Mouse (Mus musculus) hindbrain, embryonic 11.5 days (tissue): ENCODE measurements around the gene Wdr25. TPM values are rescaled to one million over a fixed set of nuclear protein-coding genes. Genes with fewer than 3 reads are reported as not detected.
A peak's percentile ranks its signal among the peaks of the same experiment; 100 is the strongest.

Experiments
- ATAC-seq: fragments of 200-750 bp; cut with Nextera tagmentation; 2 replicates; pipeline ENCODE4 v1.8.0; 2017; ENCODE audit warnings: mild to moderate bottlenecking, moderate TSS enrichment, moderate library complexity; ENCODE audit not compliant: low FRiP score
- DNase-seq: peaks from one replicate; pipeline ENCODE4 v3.0.0-alpha.2; 2015; ENCODE audit warnings: low spot score
- H3K27ac ChIP-seq: fragments of 300-500 bp; sonication (generic); 2 replicates; pipeline ENCODE4 v1.5.1; 2014; ENCODE audit warnings: mild to moderate bottlenecking, low read depth, low read length
- H3K27me3 ChIP-seq: fragments of 300-500 bp; sonication (generic); 2 replicates; pipeline ENCODE4 v1.6.1; 2014; ENCODE audit warnings: mild to moderate bottlenecking, low read length, moderate library complexity, mixed read lengths; ENCODE audit not compliant: control insufficient read depth, insufficient read depth
- H3K36me3 ChIP-seq: fragments of 300-500 bp; sonication (generic); 2 replicates; pipeline ENCODE4 v1.6.1; 2014; ENCODE audit warnings: mild to moderate bottlenecking, low read length, moderate library complexity, mixed read lengths; ENCODE audit not compliant: control insufficient read depth, insufficient read depth
- H3K4me1 ChIP-seq: fragments of 300-500 bp; sonication (generic); replicated peaks from 2 replicates; pipeline ENCODE4 v1.6.1; 2014; ENCODE audit warnings: low read length, mixed read lengths; ENCODE audit not compliant: control insufficient read depth, insufficient read depth
- H3K4me2 ChIP-seq: fragments of 300-500 bp; sonication (generic); replicated peaks from 2 replicates; pipeline ENCODE4 v1.6.1; 2014; ENCODE audit warnings: mild to moderate bottlenecking, low read depth, low read length
- H3K4me3 ChIP-seq: fragments of 300-500 bp; sonication (generic); 2 replicates; pipeline ENCODE4 v1.5.1; 2014; ENCODE audit warnings: low read depth, low read length
- H3K9ac ChIP-seq: fragments of 300-500 bp; sonication (generic); 2 replicates; pipeline ENCODE4 v1.6.1; 2014; ENCODE audit warnings: low read depth, low read length
- H3K9me3 ChIP-seq: fragments of 300-500 bp; sonication (generic); 2 replicates; pipeline ENCODE4 v1.6.1; 2016; ENCODE audit warnings: low read length; ENCODE audit not compliant: control insufficient read depth
- WGBS: fragments of 180-500 bp; shearing (Covaris S2); extraction: QIAGEN DNeasy Blood & Tissue Kit; methylation state at CpG from one replicate; pipeline ENCODE4 v1.1.7; 2014; 5-methylcytosine and 5-hydroxymethylcytosine counted together
- polyA plus RNA-seq: library from polyadenylated mRNA; unstranded; fragments of >200 nt; fragmentation: Nextera tagmentation; extraction: Ambion mirVana; gene quantifications from 2 replicates; pipeline ENCODE4 v1.2.1, GENCODE M21; 2014

Gene Wdr25
- polyA plus RNA-seq, 1 experiment from 2014 or later: 5.4 TPM

- H3K4me3 ChIP-seq: no peak overlapping the region
- 0 out of 2 replicates have a peak, but pooled peaks cover 6% of the 10 kb centered on the region for H3K4me1 ChIP-seq
- DNase-seq (no peak), ATAC-seq (no peak)
- H3K4me2 ChIP-seq: no peak overlapping the region
- no peaks in the 10 kb centered on the region for H3K27me3 ChIP-seq
- H3K9ac ChIP-seq: no peak overlapping the region
- no peaks in the 10 kb centered on the region for H3K9me3 ChIP-seq
- no peak overlapping the region for H3K27ac ChIP-seq
- 41% methylated on average over 2 of the region's 3 CpGs for WGBS
- H3K36me3 ChIP-seq: no peaks in the 10 kb centered on the region
Observed at GRCm38 (mm10) chr12:108932113-108932512, 38.7 kb downstream of the Wdr25 start.

GRCm38 (mm10) chr12:108934231-108934630, 40.8 kb downstream of the Wdr25 start:
- Histone ChIP-seq H3K9me3 (no peaks in the 10 kb centered on the region), H3K9ac (no peak overlapping the region), H3K4me3 (no peak overlapping the region), H3K27me3 (no peaks in the 10 kb centered on the region), H3K4me2 (no peak overlapping the region), H3K27ac (no peak overlapping the region), H3K36me3 (no peaks in the 10 kb centered on the region), H3K4me1 (0 out of 2 replicates have a peak, but pooled peaks cover 2% of the 10 kb centered on the region)
- DNase-seq: no peak
- ATAC-seq: no peak
- 78% methylated on average over 6 of the region's 6 CpGs for WGBS

- Histone ChIP-seq H3K36me3 (no peaks in the 10 kb centered on the region), H3K4me3 (no peak overlapping the region), H3K9ac (no peak overlapping the region), H3K4me1 (no peaks in the 10 kb centered on the region), H3K27ac (no peak overlapping the region), H3K27me3 (no peaks in the 10 kb centered on the region), H3K4me2 (no peak overlapping the region), H3K9me3 (no peaks in the 10 kb centered on the region)
- no peak for DNase-seq
- ATAC-seq: no peak
- whole genome bisulfite sequencing: 55% methylated on average over 6 of the region's 6 CpGs
Observed at GRCm38 (mm10) chr12:108936834-108937233, 43.4 kb downstream of the Wdr25 start.

GRCm38 (mm10) chr12:108937506-108937905, 44.1 kb downstream of the Wdr25 start:
- ATAC-seq (no peak), DNase-seq (no peak)
- Histone ChIP-seq H3K4me3 (no peak overlapping the region), H3K9me3 (no peaks in the 10 kb centered on the region), H3K9ac (no peak overlapping the region), H3K4me1 (no peaks in the 10 kb centered on the region), H3K4me2 (no peak overlapping the region), H3K27me3 (no peaks in the 10 kb centered on the region), H3K36me3 (no peaks in the 10 kb centered on the region), H3K27ac (no peak overlapping the region)
- WGBS: 88% methylated on average over 4 of the region's 4 CpGs

- DNase-seq (no peak), ATAC-seq (no peak)
- WGBS: 81% methylated on average over 5 of the region's 5 CpGs
- Histone ChIP-seq H3K9me3 (no peaks in the 10 kb centered on the region), H3K27ac (0 out of 2 replicates have a peak overlapping the region, but pooled peaks have one; percentile 36), H3K4me1 (no peaks in the 10 kb centered on the region), H3K36me3 (no peaks in the 10 kb centered on the region), H3K4me2 (no peak overlapping the region), H3K27me3 (no peaks in the 10 kb centered on the region), H3K4me3 (no peak overlapping the region), H3K9ac (no peak overlapping the region)
Observed at GRCm38 (mm10) chr12:108938844-108939243, 45.4 kb downstream of the Wdr25 start.

GRCm38 (mm10) chr12:108939317-108939716, 45.9 kb downstream of the Wdr25 start:
- H3K4me1 ChIP-seq: no peaks in the 10 kb centered on the region
- H3K27ac ChIP-seq: 0 out of 2 replicates have a peak overlapping the region, but pooled peaks have one; percentile 36
- WGBS: 79% methylated on average over 9 of the region's 9 CpGs
- ATAC-seq: no peak
- H3K4me3 ChIP-seq: no peak overlapping the region
- no peaks in the 10 kb centered on the region for H3K36me3 ChIP-seq
- no peaks in the 10 kb centered on the region for H3K9me3 ChIP-seq
- no peak overlapping the region for H3K9ac ChIP-seq
- H3K27me3 ChIP-seq: no peaks in the 10 kb centered on the region
- DNase-seq: no peak
- H3K4me2 ChIP-seq: no peak overlapping the region

- Histone ChIP-seq H3K27ac (no peak overlapping the region), H3K36me3 (no peaks in the 10 kb centered on the region), H3K4me2 (no peak overlapping the region), H3K9me3 (no peaks in the 10 kb centered on the region), H3K4me3 (no peak overlapping the region), H3K4me1 (no peaks in the 10 kb centered on the region), H3K9ac (no peak overlapping the region), H3K27me3 (no peaks in the 10 kb centered on the region)
- DNase-seq (no peak), ATAC-seq (no peak)
- WGBS: 38% methylated on average over 1 of the region's 1 CpGs
Observed at GRCm38 (mm10) chr12:108940255-108940654, 46.8 kb downstream of the Wdr25 start.

GRCm38 (mm10) chr12:108941282-108941681, 47.9 kb downstream of the Wdr25 start:
- Histone ChIP-seq H3K9me3 (no peaks in the 10 kb centered on the region), H3K4me1 (no peaks in the 10 kb centered on the region), H3K27me3 (no peaks in the 10 kb centered on the region), H3K9ac (no peak overlapping the region), H3K4me2 (no peak overlapping the region), H3K4me3 (no peak overlapping the region), H3K27ac (no peak overlapping the region), H3K36me3 (no peaks in the 10 kb centered on the region)
- no peak for ATAC-seq
- WGBS: 64% methylated on average over 2 of the region's 2 CpGs
- no peak for DNase-seq

GRCm38 (mm10) chr12:108942203-108942923, 48.9 kb downstream of the Wdr25 start:
- ATAC-seq (no peak), DNase-seq (no peak)
- Histone ChIP-seq H3K4me1 (no peaks in the 10 kb centered on the region), H3K27me3 (no peaks in the 10 kb centered on the region), H3K9me3 (no peaks in the 10 kb centered on the region), H3K4me2 (no peak overlapping the region), H3K4me3 (no peak overlapping the region), H3K27ac (no peak overlapping the region), H3K36me3 (no peaks in the 10 kb centered on the region), H3K9ac (no peak overlapping the region)
- WGBS: 85% methylated on average over 14 of the region's 14 CpGs
